Mouse (Mus musculus) midbrain, embryonic 12.5 days (tissue): Measurements from ENCODE around the gene Cpne2. TPM values are rescaled to one million over a fixed set of nuclear protein-coding genes. Genes with fewer than 3 reads are reported as not detected.

Experiments
- ATAC-seq: fragments of 200-750 bp; cut with Nextera tagmentation; 2 replicates; pipeline ENCODE4 v1.8.0; 2017; ENCODE audit warnings: low read depth, moderate TSS enrichment, moderate library complexity; ENCODE audit not compliant: low FRiP score
- H3K27ac ChIP-seq: fragments of 300-500 bp; sonication (generic); replicated peaks from 2 replicates; pipeline ENCODE4 v1.5.1; 2016; ENCODE audit warnings: mild to moderate bottlenecking
- H3K27me3 ChIP-seq: fragments of 300-500 bp; sonication (generic); 2 replicates; pipeline ENCODE4 v1.6.1; 2016; ENCODE audit warnings: mild to moderate bottlenecking
- H3K36me3 ChIP-seq: fragments of 300-500 bp; sonication (generic); 2 replicates; pipeline ENCODE4 v1.6.1; 2016
- H3K4me1 ChIP-seq: fragments of 300-500 bp; sonication (generic); 2 replicates; pipeline ENCODE4 v1.6.1; 2016
- H3K4me2 ChIP-seq: fragments of 300-500 bp; sonication (generic); replicated peaks from 2 replicates; pipeline ENCODE4 v1.6.1; 2016; ENCODE audit warnings: mild to moderate bottlenecking, moderate library complexity
- H3K4me3 ChIP-seq: fragments of 300-500 bp; sonication (generic); 2 replicates; pipeline ENCODE4 v1.5.1; 2016; ENCODE audit warnings: mild to moderate bottlenecking
- H3K9ac ChIP-seq: fragments of 300-500 bp; sonication (generic); replicated peaks from 2 replicates; pipeline ENCODE4 v1.6.1; 2016; ENCODE audit warnings: mild to moderate bottlenecking, moderate library complexity
- H3K9me3 ChIP-seq: fragments of 300-500 bp; sonication (generic); 2 replicates; pipeline ENCODE4 v1.6.1; 2016; ENCODE audit warnings: mild to moderate bottlenecking
- WGBS: fragments of 180-500 bp; shearing (Covaris S2); methylation state at CpG from one replicate; pipeline ENCODE4 v1.1.7; 2016; 5-methylcytosine and 5-hydroxymethylcytosine counted together
- microRNA-seq: library from miRNA; unstranded; fragments of <30 nt; microRNA quantifications from one replicate; pipeline ENCODE4, GENCODE M21; 2017
- polyA plus RNA-seq: library from polyadenylated mRNA; unstranded; fragments of >200 nt; fragmentation: Nextera tagmentation; extraction: Ambion mirVana; gene quantifications from 2 replicates; pipeline ENCODE4 v1.2.1, GENCODE M21; 2016

Cpne2 gene
- polyA plus RNA-seq, 1 experiment from 2014 or later: 9.9 TPM

- no peak overlapping the region for H3K27ac ChIP-seq
- WGBS: 86% methylated on average over 1 of the region's 1 CpGs
These were observed 61.4 kb downstream of the Cpne2 start for GRCm38 (mm10) chr8:94594211-94594610.

GRCm38 (mm10) chr8:94600478-94600877 is 67.7 kb downstream of the Cpne2 start:
- H3K36me3 ChIP-seq: no peaks in the 10 kb centered on the region
- no peaks in the 10 kb centered on the region for H3K27me3 ChIP-seq
- peak overlapping the region; percentile 89 for H3K9ac ChIP-seq
- H3K27ac ChIP-seq: 0 out of 2 replicates have a peak overlapping the region, but pooled peaks have one; percentile 80
- no peaks in the 10 kb centered on the region for H3K9me3 ChIP-seq
- no peak for ATAC-seq
- H3K4me2 ChIP-seq: peak overlapping the region; percentile 98
- H3K4me1 ChIP-seq: peaks cover 28% of the 10 kb centered on the region
- H3K4me3 ChIP-seq: peak overlapping the region; percentile 82
- 32% methylated on average over 5 of the region's 5 CpGs for WGBS

More at GRCm38 (mm10) chr8:94594211-94594610, 61.4 kb downstream of the Cpne2 start:
- ATAC-seq: no peak
- Histone ChIP-seq H3K9ac (no peak overlapping the region), H3K4me1 (0 out of 2 replicates have a peak, but pooled peaks cover 3% of the 10 kb centered on the region), H3K4me3 (no peak overlapping the region), H3K36me3 (0 out of 2 replicates have a peak, but pooled peaks cover 4% of the 10 kb centered on the region), H3K4me2 (no peak overlapping the region), H3K9me3 (no peaks in the 10 kb centered on the region), H3K27me3 (no peaks in the 10 kb centered on the region)

- Histone ChIP-seq H3K4me2 (peak overlapping the region; percentile 98), H3K27me3 (no peaks in the 10 kb centered on the region), H3K4me1 (peaks cover 28% of the 10 kb centered on the region), H3K27ac (peak overlapping the region; percentile 80), H3K9ac (peak overlapping the region; percentile 89), H3K36me3 (no peaks in the 10 kb centered on the region), H3K4me3 (peak overlapping the region; percentile 82), H3K9me3 (no peaks in the 10 kb centered on the region)
- WGBS: under 1% methylated on average over 51 of the region's 51 CpGs
- ATAC-seq: peak; percentile 51
These were observed 68.3 kb downstream of the Cpne2 start for GRCm38 (mm10) chr8:94601034-94601606.

GRCm38 (mm10) chr8:94601607-94602385 is 69.0 kb downstream of the Cpne2 start, which contains the start of the genes Rspry1 and Fam192a:
TSS of gene Rspry1 (plus strand) at chr8:94601937.
TSS of gene Fam192a (minus strand) at chr8:94601997.
- Histone ChIP-seq H3K9ac (peak within 1 kb of the TSS; percentile 92), H3K36me3 (no peaks in the 10 kb centered on the region), H3K4me1 (peaks cover 28% of the 10 kb centered on the region), H3K4me2 (peak within 1 kb of the TSS; percentile 98), H3K9me3 (no peaks in the 10 kb centered on the region), H3K27ac (peak within 1 kb of the TSS; percentile 88), H3K4me3 (peak within 1 kb of the TSS; percentile 82), H3K27me3 (no peaks in the 10 kb centered on the region)
- under 1% methylated on average over 54 of the region's 55 CpGs for WGBS
- ATAC-seq: peak; percentile 100

GRCm38 (mm10) chr8:94602471-94603131 is 69.8 kb downstream of the Cpne2 start:
- ATAC-seq: no peak

GRCm38 (mm10) chr8:94604030-94604429 is 71.2 kb downstream of the Cpne2 start:
- H3K36me3 ChIP-seq: no peaks in the 10 kb centered on the region
- no peaks in the 10 kb centered on the region for H3K9me3 ChIP-seq
- H3K9ac ChIP-seq: no peak overlapping the region
- H3K27me3 ChIP-seq: no peaks in the 10 kb centered on the region
- H3K4me1 ChIP-seq: peaks cover 26% of the 10 kb centered on the region
- H3K4me2 ChIP-seq: 0 out of 2 replicates have a peak overlapping the region, but pooled peaks have one; percentile 97
- no peak overlapping the region for H3K27ac ChIP-seq
- no peak for ATAC-seq
- no peak overlapping the region for H3K4me3 ChIP-seq
- whole genome bisulfite sequencing: 92% methylated on average over 2 of the region's 2 CpGs

More at GRCm38 (mm10) chr8:94602471-94603131, 69.8 kb downstream of the Cpne2 start:
- WGBS: under 1% methylated on average over 31 of the region's 31 CpGs
- peak overlapping the region; percentile 88 for H3K27ac ChIP-seq
- H3K4me3 ChIP-seq: peak overlapping the region; percentile 82
- H3K4me2 ChIP-seq: peak overlapping the region; percentile 97
- no peaks in the 10 kb centered on the region for H3K9me3 ChIP-seq
- H3K9ac ChIP-seq: peak overlapping the region; percentile 92
- no peaks in the 10 kb centered on the region for H3K36me3 ChIP-seq
- peaks cover 28% of the 10 kb centered on the region for H3K4me1 ChIP-seq
- H3K27me3 ChIP-seq: no peaks in the 10 kb centered on the region

GRCm38 (mm10) chr8:94607064-94607463 is 74.3 kb downstream of the Cpne2 start:
- no peaks in the 10 kb centered on the region for H3K36me3 ChIP-seq
- no peak overlapping the region for H3K4me3 ChIP-seq
- no peaks in the 10 kb centered on the region for H3K9me3 ChIP-seq
- H3K4me1 ChIP-seq: peaks cover 13% of the 10 kb centered on the region
- no peak overlapping the region for H3K27ac ChIP-seq
- H3K9ac ChIP-seq: no peak overlapping the region
- H3K27me3 ChIP-seq: no peaks in the 10 kb centered on the region
- H3K4me2 ChIP-seq: no peak overlapping the region
- 95% methylated on average over 5 of the region's 5 CpGs for WGBS
- ATAC-seq: no peak

Small RNAs within 50 kb of the gene (microRNA-seq; reads per million reads assigned to microRNA genes)
- gene Mir7072: not detected

Other genes starting within 250 kb of the Cpne2 start
- gene Slc12a3, start 203.8 kb upstream of the Cpne2 start, polyA plus RNA-seq: not detected in 2 replicates
- gene Herpud1, start 146.6 kb upstream of the Cpne2 start, polyA plus RNA-seq: 55.4 and 57.7 TPM in 2 replicates
- 0.09 and 0.38 TPM in 2 replicates for gene Nlrc5, start 98.6 kb upstream of the Cpne2 start, polyA plus RNA-seq
- gene Rspry1, start 68.9 kb downstream of the Cpne2 start, polyA plus RNA-seq: 55.0 and 57.7 TPM in 2 replicates
- gene Fam192a, start 69.0 kb downstream of the Cpne2 start, polyA plus RNA-seq: 97.4 and 105 TPM in 2 replicates
- 238 and 247 TPM in 2 replicates for gene Arl2bp, start 133.6 kb downstream of the Cpne2 start, polyA plus RNA-seq
- 0.34 and 0.38 TPM in 2 replicates for gene Pllp, start 163.3 kb downstream of the Cpne2 start, polyA plus RNA-seq
- not detected in 2 replicates for gene Ccl22, start 212.6 kb downstream of the Cpne2 start, polyA plus RNA-seq
- 8.2 and 11.3 TPM in 2 replicates for gene Cx3cl1, start 239.0 kb downstream of the Cpne2 start, polyA plus RNA-seq